Mouse (Mus musculus) left cerebral cortex, adult 8-10 months (tissue): ENCODE measurements at regions not wholly inside any gene's neighbourhood (a gene's known extent, or its start where the extent isn't known, plus 50 kb on each side); places are given as distances from the start of the nearest gene placed in this dataset.

Experiments used
- DNase-seq, 2 experiments: peaks; one replicate each; pipeline ENCODE4 v3.0.0; 2022; ENCODE audit warnings: low spot score in 2 of 2

DNA sequence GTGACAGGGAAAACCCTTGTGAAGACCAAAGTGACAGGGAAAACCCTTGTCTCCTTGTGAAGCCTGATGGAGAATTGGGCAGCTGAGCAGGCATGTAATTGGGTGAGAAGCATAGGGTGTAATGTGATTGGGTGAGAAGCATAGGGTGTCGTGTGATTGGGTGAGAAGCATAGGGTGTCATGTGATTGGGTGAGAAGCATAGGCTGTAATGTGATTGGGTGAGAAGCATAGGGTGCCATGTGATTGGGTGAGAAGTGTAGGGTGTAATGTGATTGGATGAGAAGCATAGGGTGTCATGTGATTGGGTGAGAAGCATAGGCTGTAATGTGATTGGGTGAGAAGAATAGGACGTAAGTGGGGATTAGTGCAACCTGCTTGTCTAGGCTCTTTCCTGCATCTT, 67.5 kb downstream of the Enc1 start:
- DNase-seq = no peak
